Mouse (Mus musculus): Measurements from ENCODE around the gene Spo11.

DNA sequence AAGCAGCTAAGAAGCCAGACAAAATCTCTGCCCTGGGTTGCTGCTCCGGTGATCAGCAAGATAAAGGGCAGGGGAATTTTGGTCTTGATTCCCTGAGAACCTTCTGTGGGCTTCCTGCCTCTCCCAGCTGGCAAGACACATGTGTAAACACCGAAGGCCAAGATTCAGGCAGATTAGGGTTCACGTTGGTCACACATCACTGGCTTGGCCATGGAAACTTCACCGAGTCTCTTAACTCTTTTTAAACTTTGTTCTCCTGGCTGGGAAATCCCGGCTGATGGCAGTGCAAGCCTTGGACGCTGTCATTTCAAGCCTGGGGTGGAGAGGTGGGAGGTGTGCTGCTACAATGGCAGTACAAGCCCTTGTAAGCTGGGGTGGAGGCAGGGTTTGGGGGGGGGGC, 16.3 kb upstream of the Spo11 start:
- no peak for TF ChIP-seq JUND (conservative IDR thresholded peaks at IDR 0.05; ENCODE audit: low read depth, low read length)
- TF ChIP-seq POLR2A (IDR thresholded peaks at IDR 0.05; ENCODE audit: low read depth, low read length): no peak
- no peak for TF ChIP-seq SMC3 (IDR thresholded peaks at IDR 0.05; ENCODE audit: low read depth, low read length)
- no peak for TF ChIP-seq MXI1 (IDR thresholded peaks at IDR 0.05; ENCODE audit: low read depth, low read length)
- no peak for TF ChIP-seq ZMIZ1 (IDR thresholded peaks at IDR 0.05; ENCODE audit: low read depth, low read length)
- no peak for TF ChIP-seq SIN3A (IDR thresholded peaks at IDR 0.05; ENCODE audit: low read length)

All from CH12.LX (cell line).